Mouse (Mus musculus) midbrain, embryonic 10.5 days (tissue): ENCODE measurements around the gene Selenbp1. TPM values are rescaled to one million over a fixed set of nuclear protein-coding genes. Genes with fewer than 3 reads are reported as not detected.
"Not testable (repeated sequence)": the region's sequence is repeated elsewhere in the genome, so short reads cannot be mapped to it uniquely, and the experiment has no call there.

Experiments used
- DNase-seq: peaks from one replicate; pipeline ENCODE4 v3.0.0-alpha.2; 2017; ENCODE audit warnings: low spot score
- H3K27ac ChIP-seq: fragments of 300-500 bp; sonication (generic); replicated peaks from 2 replicates; pipeline ENCODE4 v1.5.1; 2016; ENCODE audit warnings: mild to moderate bottlenecking
- H3K27me3 ChIP-seq: fragments of 300-500 bp; sonication (generic); 2 replicates; pipeline ENCODE4 v1.6.1; 2016; ENCODE audit warnings: low read depth, mild to moderate bottlenecking; ENCODE audit not compliant: poor library complexity, severe bottlenecking
- H3K36me3 ChIP-seq: fragments of 300-500 bp; sonication (generic); 2 replicates; pipeline ENCODE4 v1.6.1; 2016; ENCODE audit warnings: mild to moderate bottlenecking, moderate library complexity
- H3K4me1 ChIP-seq: fragments of 300-500 bp; sonication (generic); 2 replicates; pipeline ENCODE4 v1.6.1; 2016
- H3K4me3 ChIP-seq: fragments of 300-500 bp; sonication (generic); 2 replicates; pipeline ENCODE4 v1.5.1; 2016; ENCODE audit warnings: mild to moderate bottlenecking, moderate library complexity
- H3K9me3 ChIP-seq: fragments of 300-500 bp; sonication (generic); replicated peaks from 2 replicates; pipeline ENCODE4 v1.6.1; 2016; ENCODE audit warnings: mild to moderate bottlenecking
- WGBS: fragments of 180-500 bp; shearing (Covaris S2); methylation state at CpG from one replicate; pipeline ENCODE4 v1.1.7; 2016; 5-methylcytosine and 5-hydroxymethylcytosine counted together
- polyA plus RNA-seq: library from polyadenylated mRNA; unstranded; fragments of >200 nt; fragmentation: Nextera tagmentation; extraction: Ambion mirVana; gene quantifications from 2 replicates; pipeline ENCODE4 v1.2.1, GENCODE M21; 2016

The Selenbp1 gene
- polyA plus RNA-seq, 1 experiment from 2014 or later = 4.2 TPM

DNA sequence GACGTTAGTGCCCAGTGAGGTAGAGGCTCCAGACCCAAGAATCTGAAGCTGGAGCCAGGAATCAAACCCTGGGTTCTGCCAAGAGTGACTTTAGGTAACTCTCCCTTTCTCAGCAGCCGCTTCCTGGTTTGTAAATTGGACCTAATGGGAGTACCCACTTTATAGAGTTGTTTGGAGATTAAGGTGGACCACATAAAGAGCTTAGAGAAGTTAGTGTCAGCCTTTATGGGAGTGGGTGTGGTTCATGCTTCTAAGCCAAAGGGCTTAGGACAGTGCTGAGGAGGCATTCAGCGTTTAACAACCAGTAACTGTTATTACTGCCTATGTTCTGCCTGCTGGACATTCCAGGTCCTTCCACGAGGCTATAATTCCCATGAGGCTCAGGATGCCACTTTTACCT lies 14.0 kb upstream of the Selenbp1 start:
- H3K4me3 ChIP-seq = no peak overlapping the region
- 79% methylated on average over 4 of the region's 4 CpGs for WGBS
- DNase-seq = no peak

DNA sequence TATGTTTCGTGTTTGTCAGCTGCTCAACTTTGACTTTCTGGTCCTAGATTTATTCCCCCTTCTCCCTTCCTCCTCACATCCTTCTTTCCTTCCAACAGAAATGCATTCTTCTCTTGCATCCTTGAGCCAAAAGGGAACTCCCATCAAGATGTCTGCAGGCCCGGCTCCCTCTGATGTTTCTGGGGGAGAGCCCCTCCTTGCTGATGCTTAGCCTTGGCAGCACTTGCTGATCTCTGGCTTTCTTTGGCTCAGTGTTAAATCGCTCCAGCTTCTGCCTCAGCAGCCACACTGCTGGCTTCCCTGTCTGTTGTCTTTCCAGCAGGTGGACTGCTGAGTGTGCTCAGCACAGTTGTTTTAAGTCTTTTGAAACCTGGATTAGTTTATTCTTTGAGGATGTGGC lies 11.8 kb upstream of the Selenbp1 start:
- DNase-seq = no peak
- Histone ChIP-seq H3K9me3 (no peaks in the 10 kb centered on the region), H3K27ac (no peak overlapping the region), H3K36me3 (no peaks in the 10 kb centered on the region), H3K27me3 (no peaks in the 10 kb centered on the region), H3K4me1 (peaks cover 11% of the 10 kb centered on the region), H3K4me3 (no peak overlapping the region)
- WGBS = 56% methylated on average over 3 of the region's 3 CpGs

More for the DNA sequence above, 14.0 kb upstream of the Selenbp1 start:
- no peak overlapping the region for H3K27ac ChIP-seq
- no peaks in the 10 kb centered on the region for H3K9me3 ChIP-seq
- H3K27me3 ChIP-seq = no peaks in the 10 kb centered on the region
- H3K36me3 ChIP-seq = no peaks in the 10 kb centered on the region
- peaks cover 11% of the 10 kb centered on the region for H3K4me1 ChIP-seq

DNA sequence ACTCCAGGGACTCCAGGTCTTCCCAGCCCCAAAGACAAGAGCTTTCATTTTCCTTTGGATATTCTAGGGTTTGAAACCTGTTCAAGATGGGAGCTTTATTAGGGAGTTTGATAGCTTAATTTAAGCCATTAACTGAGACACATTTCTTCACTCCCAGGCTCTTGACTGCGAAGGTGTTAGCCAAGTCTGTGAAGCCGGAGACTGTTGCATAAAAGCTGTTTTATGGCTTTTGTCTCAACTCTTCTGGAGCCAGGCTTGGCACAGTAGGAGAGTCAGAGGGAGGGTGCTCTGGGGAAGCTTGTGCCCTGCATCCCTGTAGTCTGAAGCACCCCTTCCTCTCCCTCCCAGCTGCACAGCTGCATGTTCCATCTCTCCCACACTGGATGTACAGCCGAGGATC lies 10.5 kb upstream of the Selenbp1 start:
- 70% methylated on average over 3 of the region's 3 CpGs for WGBS
- no peaks in the 10 kb centered on the region for H3K27me3 ChIP-seq
- no peaks in the 10 kb centered on the region for H3K9me3 ChIP-seq

DNA sequence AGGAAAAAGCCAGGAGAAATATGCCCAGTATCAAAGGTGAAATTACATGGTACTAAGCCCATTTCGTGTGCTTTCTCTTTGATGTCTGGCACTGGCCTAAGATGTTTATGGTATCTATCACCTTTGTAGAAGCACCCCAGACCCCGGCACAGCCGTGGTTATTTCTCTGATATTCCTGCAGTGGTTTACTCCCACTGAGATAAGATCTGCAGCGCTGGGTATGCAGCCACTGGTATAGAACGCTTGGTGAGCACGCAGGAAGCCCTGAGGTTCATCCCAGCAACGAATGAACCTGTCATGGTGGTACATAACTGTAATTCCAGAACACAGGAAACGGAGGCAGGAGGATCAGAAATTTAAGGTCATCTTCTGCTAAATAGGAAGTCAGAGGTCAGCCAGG lies 8.2 kb upstream of the Selenbp1 start:
- Histone ChIP-seq H3K27ac (no peak overlapping the region), H3K9me3 (no peaks in the 10 kb centered on the region), H3K27me3 (no peaks in the 10 kb centered on the region), H3K36me3 (no peaks in the 10 kb centered on the region), H3K4me3 (no peak overlapping the region), H3K4me1 (no peaks in the 10 kb centered on the region)
- 83% methylated on average over 8 of the region's 8 CpGs for WGBS
- DNase-seq = no peak

More for the DNA sequence above, 10.5 kb upstream of the Selenbp1 start:
- no peak overlapping the region for H3K4me3 ChIP-seq
- peaks cover 10% of the 10 kb centered on the region for H3K4me1 ChIP-seq
- no peak overlapping the region for H3K27ac ChIP-seq
- DNase-seq = no peak
- no peaks in the 10 kb centered on the region for H3K36me3 ChIP-seq

DNA sequence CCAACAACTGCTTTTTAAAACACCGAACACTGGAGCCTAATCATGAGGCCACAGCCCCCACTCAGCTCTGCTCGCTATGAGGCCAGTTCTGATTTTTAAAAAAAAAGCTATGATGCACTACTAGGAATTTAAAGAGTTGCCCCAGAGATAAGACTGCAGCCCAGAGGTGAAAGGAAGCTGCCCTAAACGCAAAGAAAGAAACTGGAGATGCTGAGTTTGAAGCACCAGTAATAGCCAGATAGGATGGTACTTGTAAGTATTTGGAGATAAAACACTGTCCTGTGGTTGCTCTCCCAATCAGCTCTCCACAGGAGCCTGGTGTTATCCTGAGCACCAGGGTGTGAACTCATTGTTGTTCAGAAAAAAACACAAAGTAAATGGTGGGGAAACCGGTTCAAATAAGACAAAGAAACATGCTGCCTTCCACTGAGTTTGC lies 6.5 kb upstream of the Selenbp1 start:
- not testable (repeated sequence) for H3K4me3 ChIP-seq

DNA sequence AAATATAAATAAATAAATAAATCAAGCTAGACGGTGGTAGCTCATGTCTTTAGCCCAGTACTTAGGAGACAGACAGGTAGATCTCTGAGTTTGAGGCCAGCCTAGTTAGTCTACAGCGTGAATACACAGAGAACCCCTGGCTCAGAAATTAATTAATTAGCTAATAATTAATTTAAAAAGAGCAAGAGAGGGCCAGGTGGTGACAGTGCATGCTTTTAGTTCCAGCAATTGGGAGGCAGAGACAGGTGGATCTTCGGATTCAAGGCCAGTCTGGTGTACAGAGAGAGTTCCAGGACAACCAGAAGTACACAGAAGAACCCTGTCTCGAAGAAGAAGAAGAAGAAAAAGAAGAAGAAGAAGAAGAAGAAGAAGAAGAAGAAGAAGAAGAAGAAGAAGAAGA lies 3.9 kb upstream of the Selenbp1 start:
- H3K4me3 ChIP-seq, DNase-seq, H3K36me3 ChIP-seq, H3K9me3 ChIP-seq, H3K27ac ChIP-seq, H3K27me3 ChIP-seq: not testable (repeated sequence)
- peaks cover 13% of the 10 kb centered on the region for H3K4me1 ChIP-seq
- 91% methylated on average over 4 of the region's 4 CpGs for WGBS

More for the DNA sequence above, 6.5 kb upstream of the Selenbp1 start:
- 49% methylated on average over 4 of the region's 4 CpGs for WGBS
- H3K4me1 ChIP-seq, DNase-seq, H3K27ac ChIP-seq, H3K36me3 ChIP-seq, H3K9me3 ChIP-seq, H3K27me3 ChIP-seq: not testable (repeated sequence)

DNA sequence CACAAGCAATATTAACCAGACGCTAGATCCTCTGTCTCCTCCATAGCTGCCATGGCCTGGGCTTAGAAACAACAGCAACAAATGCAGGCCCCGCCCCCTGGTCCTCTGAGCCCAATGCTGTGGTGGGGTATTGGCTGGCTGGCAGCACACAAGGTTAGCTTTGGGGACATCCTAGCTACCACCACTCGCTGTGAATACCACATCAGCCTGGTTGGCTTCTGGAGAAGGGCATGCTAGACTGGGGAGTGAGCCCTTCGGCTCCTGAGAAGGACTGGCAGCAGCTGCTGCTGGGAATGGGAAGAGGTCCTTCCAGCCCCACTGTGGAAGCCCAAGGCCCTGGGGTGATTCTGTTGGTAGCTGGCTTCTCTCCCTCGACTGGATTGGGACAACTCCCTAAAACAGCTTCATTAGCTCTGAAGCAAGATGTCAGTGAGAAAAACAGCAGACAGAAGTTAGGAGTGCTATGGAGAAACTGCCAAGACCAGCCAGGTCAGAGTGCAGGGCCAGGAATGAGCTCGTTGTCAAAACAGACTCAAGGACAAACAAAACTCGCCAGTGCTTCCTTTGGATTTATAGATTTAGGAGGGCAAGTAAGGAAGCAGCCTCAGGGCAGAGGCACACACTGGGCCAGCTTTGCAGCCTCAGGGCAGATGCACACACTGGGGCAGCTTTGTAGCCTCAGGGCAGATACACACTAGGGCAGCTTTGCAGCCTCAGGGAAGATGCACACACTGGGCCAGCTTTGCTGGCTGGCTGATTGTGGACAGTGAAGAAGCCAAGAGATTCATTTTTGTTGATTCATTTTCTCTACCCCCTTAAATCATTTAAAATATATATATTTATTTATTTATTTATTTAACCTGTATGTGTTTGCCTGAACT lies 2.2 kb upstream of the Selenbp1 start:
- 55% methylated on average over 7 of the region's 7 CpGs for WGBS
- not testable (repeated sequence) for H3K9me3 ChIP-seq, H3K27ac ChIP-seq, H3K27me3 ChIP-seq, H3K36me3 ChIP-seq, DNase-seq, H3K4me3 ChIP-seq
- H3K4me1 ChIP-seq = peaks cover 13% of the 10 kb centered on the region

DNA sequence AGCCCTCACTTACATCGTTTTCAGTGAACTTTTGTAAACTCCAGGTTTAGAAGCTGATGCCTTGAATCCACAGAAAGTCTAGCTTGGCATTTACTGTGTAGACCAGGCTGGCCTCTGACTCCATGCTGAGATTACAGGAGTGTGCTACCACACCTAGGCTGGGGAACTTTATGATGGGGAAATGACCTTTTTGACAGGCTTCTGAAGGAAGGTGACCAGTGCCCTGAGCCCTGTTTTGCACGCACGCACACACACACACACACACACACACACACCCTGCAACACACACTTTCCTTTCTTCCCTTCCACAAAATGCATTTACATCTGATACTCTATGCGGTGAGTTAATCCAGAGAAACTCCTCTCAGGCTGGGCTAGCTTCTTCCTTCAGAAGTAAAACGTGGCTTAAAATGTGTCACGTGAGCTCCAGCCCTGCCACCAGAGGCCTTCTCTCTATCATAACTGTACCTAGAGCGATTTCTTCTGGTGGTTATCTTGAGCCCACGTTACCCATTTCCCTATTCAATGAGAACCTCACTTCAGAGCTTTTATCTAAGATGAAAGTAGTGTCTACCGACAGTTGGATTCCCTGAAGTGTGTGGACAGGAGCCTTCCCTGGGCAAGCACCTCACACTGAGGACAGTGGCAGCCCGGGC lies 1.3 kb upstream of the Selenbp1 start:
- not testable (repeated sequence) for H3K4me3 ChIP-seq, H3K27ac ChIP-seq, H3K9me3 ChIP-seq, H3K36me3 ChIP-seq, H3K27me3 ChIP-seq, DNase-seq
- H3K4me1 ChIP-seq = peaks cover 13% of the 10 kb centered on the region
- WGBS = 79% methylated on average over 10 of the region's 10 CpGs

DNA sequence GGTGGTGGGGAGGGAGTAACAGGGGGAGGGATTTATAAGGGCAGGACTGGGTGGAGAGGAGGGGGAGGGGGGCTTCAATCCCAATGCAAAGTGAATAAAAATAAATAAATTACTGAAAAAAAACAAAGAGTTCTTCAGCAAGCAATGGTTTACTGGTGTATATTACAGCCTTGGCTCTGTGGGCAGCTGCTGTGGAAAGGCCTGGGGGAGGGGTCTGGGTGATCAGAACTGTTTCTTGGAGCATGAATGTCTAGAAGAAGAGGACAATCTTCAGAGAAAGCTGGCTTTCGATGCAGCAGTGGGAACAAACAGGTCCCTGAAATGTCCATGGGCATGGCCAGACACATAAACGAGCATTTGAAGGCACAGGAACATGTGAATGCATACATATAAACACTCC lies 577 bp upstream of the Selenbp1 start:
- H3K9me3 ChIP-seq, H3K27ac ChIP-seq, H3K4me3 ChIP-seq, H3K36me3 ChIP-seq, DNase-seq, H3K27me3 ChIP-seq: not testable (repeated sequence)
- 70% methylated on average over 2 of the region's 2 CpGs for WGBS
- H3K4me1 ChIP-seq = peaks cover 13% of the 10 kb centered on the region

DNA sequence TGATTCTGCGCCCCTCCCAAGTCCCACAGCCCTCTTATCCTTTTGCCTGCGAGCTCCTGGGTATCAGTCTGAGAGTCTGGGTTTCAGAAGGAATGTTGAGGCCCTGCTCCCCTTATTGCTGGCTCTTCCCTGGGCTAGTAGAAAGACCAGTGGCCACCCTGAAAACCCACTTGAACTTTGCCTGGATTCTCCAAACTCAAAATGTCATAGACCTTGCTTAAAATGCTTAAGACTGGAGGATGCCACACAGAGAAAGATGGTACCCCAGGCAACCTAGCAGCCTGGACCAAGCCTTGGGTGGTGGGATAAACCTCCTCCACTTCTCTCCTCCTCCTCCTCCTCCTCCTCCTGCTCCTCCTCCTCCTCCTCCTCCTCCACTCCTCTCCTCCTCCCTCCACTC lies 748 bp downstream of the Selenbp1 start:
- H3K4me3 ChIP-seq, H3K27me3 ChIP-seq, H3K36me3 ChIP-seq, DNase-seq, H3K27ac ChIP-seq, H3K9me3 ChIP-seq: not testable (repeated sequence)
- no CpG with 5 or more reads among the region's 2 CpGs for WGBS
- H3K4me1 ChIP-seq = peaks cover 13% of the 10 kb centered on the region

DNA sequence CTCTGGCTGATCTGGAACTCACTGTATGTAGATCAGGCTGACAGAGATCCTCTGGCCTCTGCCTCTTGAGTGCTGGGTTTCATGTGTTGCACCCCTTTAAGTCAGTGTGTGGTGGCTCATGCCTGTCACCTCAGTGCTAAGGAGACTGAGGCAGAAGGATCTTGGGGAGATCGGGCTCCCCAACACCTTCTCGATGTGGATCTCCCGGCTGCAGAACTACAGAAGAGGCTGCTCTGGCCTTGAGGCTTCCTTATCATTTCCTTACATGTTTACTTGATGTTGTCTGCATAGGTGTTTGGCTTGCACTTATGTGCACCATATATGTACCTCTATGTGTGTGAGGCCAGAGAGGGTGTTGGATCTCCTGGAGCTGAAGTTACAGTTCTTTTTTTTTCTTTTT lies 1.7 kb downstream of the Selenbp1 start:
- not testable (repeated sequence) for H3K27me3 ChIP-seq, H3K4me3 ChIP-seq, H3K36me3 ChIP-seq, H3K9me3 ChIP-seq, DNase-seq, H3K27ac ChIP-seq
- H3K4me1 ChIP-seq = peaks cover 13% of the 10 kb centered on the region
- 97% methylated on average over 3 of the region's 3 CpGs for WGBS

DNA sequence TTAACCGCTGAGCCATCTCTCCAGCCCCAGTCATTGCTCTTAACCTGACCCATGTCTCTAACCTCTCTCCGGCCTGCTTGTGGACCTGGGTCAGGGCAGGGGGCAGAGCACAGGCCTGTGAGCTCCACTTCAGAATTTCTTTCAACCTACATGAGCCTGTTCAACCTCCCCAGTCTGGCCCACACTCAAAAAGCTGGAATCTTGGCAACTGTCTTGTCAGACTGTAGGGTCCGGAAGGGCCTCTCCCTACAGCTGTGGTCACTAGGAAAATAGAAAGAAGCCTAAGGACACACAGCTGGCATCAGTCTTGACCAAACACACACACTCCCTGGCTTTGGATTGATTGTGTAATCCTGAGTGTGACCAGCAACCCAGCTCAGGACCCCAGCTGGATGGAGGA lies 2.5 kb downstream of the Selenbp1 start:
- not testable (repeated sequence) for DNase-seq, H3K9me3 ChIP-seq, H3K27me3 ChIP-seq, H3K36me3 ChIP-seq, H3K4me3 ChIP-seq, H3K27ac ChIP-seq
- WGBS = 94% methylated on average over 3 of the region's 3 CpGs
- H3K4me1 ChIP-seq = peaks cover 13% of the 10 kb centered on the region

DNA sequence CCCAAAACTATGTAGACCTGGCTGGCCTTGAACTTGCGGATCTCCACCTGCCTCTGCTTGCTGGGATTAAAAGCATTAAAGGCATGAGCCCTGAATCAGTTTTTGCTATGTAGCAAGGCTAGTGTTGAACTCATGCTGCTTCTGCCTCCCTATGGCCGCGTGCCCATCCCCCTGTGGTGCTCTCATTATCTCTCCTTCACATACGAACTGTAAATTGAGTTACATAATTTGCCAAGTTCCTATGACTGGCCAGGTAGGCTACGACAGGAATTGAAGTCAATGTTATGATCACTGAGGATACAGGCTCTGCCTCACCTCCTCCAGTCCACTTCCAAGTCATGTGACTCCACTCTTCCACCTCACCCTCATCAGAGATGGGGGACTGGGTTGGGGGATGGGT lies 3.3 kb downstream of the Selenbp1 start:
- not testable (repeated sequence) for H3K27me3 ChIP-seq, H3K4me3 ChIP-seq, H3K36me3 ChIP-seq, H3K27ac ChIP-seq, H3K9me3 ChIP-seq, DNase-seq
- H3K4me1 ChIP-seq = peaks cover 13% of the 10 kb centered on the region
- 85% methylated on average over 5 of the region's 5 CpGs for WGBS
